Mouse (Mus musculus) hindbrain, embryonic 10.5 days (tissue): Measurements from ENCODE around the gene Cript. TPM values are rescaled to one million over a fixed set of nuclear protein-coding genes. Genes with fewer than 3 reads are reported as not detected.
"Not testable (repeated sequence)": the region's sequence is repeated elsewhere in the genome, so short reads cannot be mapped to it uniquely, and the experiment has no call there.

Experiments
- DNase-seq: peaks from one replicate; pipeline ENCODE4 v3.0.0-alpha.2; 2017; ENCODE audit warnings: low spot score
- H3K27ac ChIP-seq: fragments of 300-500 bp; sonication (generic); 2 replicates; pipeline ENCODE4 v1.5.1; 2016; ENCODE audit warnings: mild to moderate bottlenecking, moderate library complexity
- H3K27me3 ChIP-seq: fragments of 300-500 bp; sonication (generic); 2 replicates; pipeline ENCODE4 v1.6.1; 2016; ENCODE audit warnings: mild to moderate bottlenecking; ENCODE audit not compliant: poor library complexity, insufficient read depth, severe bottlenecking
- H3K36me3 ChIP-seq: fragments of 300-500 bp; sonication (generic); 2 replicates; pipeline ENCODE4 v1.6.1; 2016; ENCODE audit warnings: mild to moderate bottlenecking, moderate library complexity
- H3K4me1 ChIP-seq: fragments of 300-500 bp; sonication (generic); replicated peaks from 2 replicates; pipeline ENCODE4 v1.6.1; 2016; ENCODE audit warnings: mild to moderate bottlenecking
- H3K4me3 ChIP-seq: fragments of 300-500 bp; sonication (generic); 2 replicates; pipeline ENCODE4 v1.5.1; 2016; ENCODE audit warnings: mild to moderate bottlenecking, moderate library complexity
- H3K9me3 ChIP-seq: fragments of 300-500 bp; sonication (generic); 2 replicates; pipeline ENCODE4 v1.6.1; 2016; ENCODE audit warnings: mild to moderate bottlenecking, moderate library complexity
- WGBS: fragments of 180-500 bp; shearing (Covaris S2); methylation state at CpG from one replicate; pipeline ENCODE4 v1.1.7; 2016; 5-methylcytosine and 5-hydroxymethylcytosine counted together
- polyA plus RNA-seq: library from polyadenylated mRNA; unstranded; fragments of >200 nt; fragmentation: Nextera tagmentation; extraction: Ambion mirVana; gene quantifications from 2 replicates; pipeline ENCODE4 v1.2.1, GENCODE M21; 2016

Gene Cript
- polyA plus RNA-seq, 1 experiment from 2014 or later: 195 TPM

- no peaks in the 10 kb centered on the region for H3K27me3 ChIP-seq
- no peak overlapping the region for H3K4me3 ChIP-seq
- DNase-seq: no peak
- WGBS: 69% methylated on average over 5 of the region's 5 CpGs
- H3K27ac ChIP-seq: no peak overlapping the region
- H3K9me3 ChIP-seq: no peaks in the 10 kb centered on the region
- peaks cover 9% of the 10 kb centered on the region for H3K4me1 ChIP-seq
- no peaks in the 10 kb centered on the region for H3K36me3 ChIP-seq
These were observed 28.6 kb downstream of the Cript start for GRCm38 (mm10) chr17:87053921-87054320.

GRCm38 (mm10) chr17:87055051-87055459 lies 29.7 kb downstream of the Cript start:
- Histone ChIP-seq H3K27ac (no peak overlapping the region), H3K4me3 (no peak overlapping the region), H3K27me3 (no peaks in the 10 kb centered on the region), H3K4me1 (peaks cover 9% of the 10 kb centered on the region), H3K36me3 (no peaks in the 10 kb centered on the region), H3K9me3 (no peaks in the 10 kb centered on the region)
- no peak for DNase-seq
- WGBS: 65% methylated on average over 5 of the region's 5 CpGs

GRCm38 (mm10) chr17:87055663-87056062 lies 30.3 kb downstream of the Cript start:
- DNase-seq: no peak
- Histone ChIP-seq H3K9me3 (no peaks in the 10 kb centered on the region), H3K4me1 (peaks cover 5% of the 10 kb centered on the region; the same call in 1 of the 2 replicates), H3K36me3 (no peaks in the 10 kb centered on the region), H3K4me3 (no peak overlapping the region), H3K27ac (no peak overlapping the region), H3K27me3 (no peaks in the 10 kb centered on the region)
- WGBS: 67% methylated on average over 1 of the region's 1 CpGs

- H3K4me3 ChIP-seq: no peak overlapping the region
- no peak overlapping the region for H3K27ac ChIP-seq
- no peaks in the 10 kb centered on the region for H3K27me3 ChIP-seq
- WGBS: 89% methylated on average over 7 of the region's 7 CpGs
- H3K36me3 ChIP-seq: no peaks in the 10 kb centered on the region
- H3K9me3 ChIP-seq: no peaks in the 10 kb centered on the region
- H3K4me1 ChIP-seq: peaks cover 5% of the 10 kb centered on the region; the same call in 1 of the 2 replicates
- DNase-seq: no peak
These were observed 31.4 kb downstream of the Cript start for GRCm38 (mm10) chr17:87056761-87057160.

- DNase-seq: no peak
- no peak overlapping the region for H3K4me3 ChIP-seq
- WGBS: 68% methylated on average over 8 of the region's 8 CpGs
- no peaks in the 10 kb centered on the region for H3K27me3 ChIP-seq
- no peak overlapping the region for H3K27ac ChIP-seq
- no peaks in the 10 kb centered on the region for H3K36me3 ChIP-seq
- H3K9me3 ChIP-seq: no peaks in the 10 kb centered on the region
- peaks cover 5% of the 10 kb centered on the region; the same call in 1 of the 2 replicates for H3K4me1 ChIP-seq
These were observed 32.3 kb downstream of the Cript start for GRCm38 (mm10) chr17:87057486-87058266.

GRCm38 (mm10) chr17:87062639-87063038 lies 37.3 kb downstream of the Cript start:
- H3K4me1 ChIP-seq: no peaks in the 10 kb centered on the region
- no peaks in the 10 kb centered on the region for H3K36me3 ChIP-seq
- no peak for DNase-seq
- no peak overlapping the region for H3K27ac ChIP-seq
- no peaks in the 10 kb centered on the region for H3K9me3 ChIP-seq
- WGBS: 89% methylated on average over 9 of the region's 9 CpGs
- no peak overlapping the region for H3K4me3 ChIP-seq
- no peaks in the 10 kb centered on the region for H3K27me3 ChIP-seq

- DNase-seq: no peak
- no peaks in the 10 kb centered on the region for H3K36me3 ChIP-seq
- no peaks in the 10 kb centered on the region for H3K27me3 ChIP-seq
- H3K27ac ChIP-seq: no peak overlapping the region
- no peaks in the 10 kb centered on the region for H3K4me1 ChIP-seq
- H3K4me3 ChIP-seq: no peak overlapping the region
- no peaks in the 10 kb centered on the region for H3K9me3 ChIP-seq
- WGBS: 87% methylated on average over 7 of the region's 7 CpGs
These were observed 38.1 kb downstream of the Cript start for GRCm38 (mm10) chr17:87063461-87063860.

GRCm38 (mm10) chr17:87063969-87064368 lies 38.6 kb downstream of the Cript start:
- no peak overlapping the region for H3K27ac ChIP-seq
- DNase-seq: no peak
- no peaks in the 10 kb centered on the region for H3K9me3 ChIP-seq
- H3K36me3 ChIP-seq: no peaks in the 10 kb centered on the region
- 83% methylated on average over 6 of the region's 6 CpGs for WGBS
- no peaks in the 10 kb centered on the region for H3K27me3 ChIP-seq
- no peaks in the 10 kb centered on the region for H3K4me1 ChIP-seq
- no peak overlapping the region for H3K4me3 ChIP-seq

- WGBS: 92% methylated on average over 4 of the region's 4 CpGs
- H3K36me3 ChIP-seq: no peaks in the 10 kb centered on the region
- H3K4me1 ChIP-seq: no peaks in the 10 kb centered on the region
- DNase-seq: no peak
- H3K27ac ChIP-seq: no peak overlapping the region
- H3K27me3 ChIP-seq: no peaks in the 10 kb centered on the region
- no peaks in the 10 kb centered on the region for H3K9me3 ChIP-seq
- no peak overlapping the region for H3K4me3 ChIP-seq
These were observed 43.6 kb downstream of the Cript start for GRCm38 (mm10) chr17:87068997-87069396.

GRCm38 (mm10) chr17:87072183-87072582 lies 46.8 kb downstream of the Cript start:
- WGBS: 90% methylated on average over 1 of the region's 1 CpGs

GRCm38 (mm10) chr17:87072766-87073440 lies 47.6 kb downstream of the Cript start:
- no peaks in the 10 kb centered on the region for H3K4me1 ChIP-seq
- H3K9me3 ChIP-seq: no peaks in the 10 kb centered on the region
- 68% methylated on average over 5 of the region's 5 CpGs for WGBS
- no peak overlapping the region for H3K27ac ChIP-seq
- no peak for DNase-seq
- no peaks in the 10 kb centered on the region for H3K27me3 ChIP-seq
- H3K4me3 ChIP-seq: no peak overlapping the region
- H3K36me3 ChIP-seq: no peaks in the 10 kb centered on the region

More at GRCm38 (mm10) chr17:87072183-87072582, 46.8 kb downstream of the Cript start:
- H3K4me3 ChIP-seq, DNase-seq, H3K27me3 ChIP-seq, H3K27ac ChIP-seq, H3K9me3 ChIP-seq, H3K36me3 ChIP-seq, H3K4me1 ChIP-seq: not testable (repeated sequence)

- H3K27ac ChIP-seq: no peak overlapping the region
- no peaks in the 10 kb centered on the region for H3K4me1 ChIP-seq
These were observed 48.1 kb downstream of the Cript start for GRCm38 (mm10) chr17:87073470-87073869.

GRCm38 (mm10) chr17:87078217-87078616 lies 52.9 kb downstream of the Cript start:
- DNase-seq, H3K36me3 ChIP-seq, H3K4me3 ChIP-seq, H3K4me1 ChIP-seq, H3K9me3 ChIP-seq, H3K27me3 ChIP-seq, H3K27ac ChIP-seq: not testable (repeated sequence)
- 97% methylated on average over 17 of the region's 17 CpGs for WGBS

More at GRCm38 (mm10) chr17:87073470-87073869, 48.1 kb downstream of the Cript start:
- no peaks in the 10 kb centered on the region for H3K9me3 ChIP-seq
- H3K4me3 ChIP-seq: no peak overlapping the region
- H3K36me3 ChIP-seq: no peaks in the 10 kb centered on the region
- no peaks in the 10 kb centered on the region for H3K27me3 ChIP-seq
- no peak for DNase-seq
